Mouse (Mus musculus): Measurements from ENCODE around the gene Cd80. TPM values are rescaled to one million over a fixed set of nuclear protein-coding genes. Genes with fewer than 3 reads are reported as not detected.
A peak's percentile ranks its signal among the peaks of the same experiment; 100 is the strongest.

The Cd80 gene
- total and polyA plus RNA-seq, 3 experiments: 39.5 to 57.8 (median 46.2) TPM

- Histone ChIP-seq H3K4me1 (ENCODE audit: control insufficient read depth in 1 of 2, insufficient read depth in 2 of 2) (peaks cover 25 to 52% of the 10 kb centered on the region in 2 experiments), H3K36me3 (replicated peaks in 1 of 2; ENCODE audit: control insufficient read depth in 1 of 2, insufficient read depth in 1 of 2, low read length in 1 of 2) (no peaks in the 10 kb centered on the region), H3K9ac (ENCODE audit: insufficient read depth, low read depth) (no peak overlapping the region), H3K27me3 (replicated peaks) (no peaks in the 10 kb centered on the region), H3K4me3 (replicated peaks in 1 of 3; ENCODE audit: low read depth in 2 of 3, low read length in 2 of 3, poor library complexity in 1 of 3) (no peak overlapping the region), H3K79me2 (replicated peaks; ENCODE audit: control insufficient read depth, extremely low read depth, insufficient read depth, poor library complexity, severe bottlenecking) (no peaks in the 10 kb centered on the region), H3K4me2 (ENCODE audit: insufficient read depth, low read depth, poor library complexity, severe bottlenecking) (no peak overlapping the region), H3K27ac (ENCODE audit: insufficient read depth, low read depth) (no peak overlapping the region), H3K9me3 (replicated peaks; ENCODE audit: low read length) (no peaks in the 10 kb centered on the region)
- peak; percentile 92 for TF ChIP-seq MAFK (IDR thresholded peaks at IDR 0.05; ENCODE audit: insufficient replicate concordance, low read length)
- no peak for TF ChIP-seq USF2 (conservative IDR thresholded peaks at IDR 0.05; ENCODE audit: low read depth, low read length)
- dilution Hi-C loops (cut with MboI; ENCODE audit: extremely low pct_ligation_motif_present, extremely low pct_unique_long_range_greater_than_20kb, low sequenced_read_pairs): no loop called here
- in situ Hi-C loops (cut with MboI; ENCODE audit: low pct_ligation_motif_present, low pct_unique_long_range_greater_than_20kb, low sequenced_read_pairs): no loop called here
- no peak for DNase-seq (ENCODE audit: extremely low read depth)
Observed at GRCm38 (mm10) chr16:38414953-38415352, 40.4 kb upstream of the Cd80 start.

GRCm38 (mm10) chr16:38425374-38425773 lies 30.0 kb upstream of the Cd80 start:
- no peak for DNase-seq (ENCODE audit: extremely low read depth)
- no peak overlapping the region for H3K4me3 ChIP-seq (replicated peaks in 1 of 3; ENCODE audit: low read depth in 2 of 3, low read length in 2 of 3, poor library complexity in 1 of 3)
- H3K36me3 ChIP-seq (replicated peaks in 1 of 2; ENCODE audit: control insufficient read depth in 1 of 2, insufficient read depth in 1 of 2, low read length in 1 of 2): no peaks in the 10 kb centered on the region
- in situ Hi-C loops (cut with MboI; ENCODE audit: low pct_ligation_motif_present, low pct_unique_long_range_greater_than_20kb, low sequenced_read_pairs) (no loop called here), dilution Hi-C loops (cut with MboI; ENCODE audit: extremely low pct_ligation_motif_present, extremely low pct_unique_long_range_greater_than_20kb, low sequenced_read_pairs) (no loop called here)
- H3K4me1 ChIP-seq (ENCODE audit: control insufficient read depth in 1 of 2, insufficient read depth in 2 of 2): peaks cover 0 to 8% of the 10 kb centered on the region in 2 experiments; a peak in 2 of 4 replicates
- no peaks in the 10 kb centered on the region for H3K9me3 ChIP-seq (replicated peaks; ENCODE audit: low read length)
- no peak overlapping the region for H3K27ac ChIP-seq (ENCODE audit: insufficient read depth, low read depth)
- H3K79me2 ChIP-seq (replicated peaks; ENCODE audit: control insufficient read depth, extremely low read depth, insufficient read depth, poor library complexity, severe bottlenecking): no peaks in the 10 kb centered on the region
- no peak overlapping the region for H3K9ac ChIP-seq (ENCODE audit: insufficient read depth, low read depth)
- TF ChIP-seq SIN3A (IDR thresholded peaks at IDR 0.05; ENCODE audit: low read length): no peak
- TF ChIP-seq ZC3H11A (IDR thresholded peaks at IDR 0.05; ENCODE audit: low read depth, low read length): no peak
- TF ChIP-seq UBTF (IDR thresholded peaks at IDR 0.05; ENCODE audit: low read depth, low read length): no peak
- TF ChIP-seq BHLHE40 (IDR thresholded peaks at IDR 0.05; ENCODE audit: low read depth, low read length): no peak
- no peak for TF ChIP-seq MAFK (IDR thresholded peaks at IDR 0.05; ENCODE audit: insufficient replicate concordance, low read length)
- TF ChIP-seq NELFE (IDR thresholded peaks at IDR 0.05; ENCODE audit: low read depth, low read length): no peak
- no peak for TF ChIP-seq USF2 (conservative IDR thresholded peaks at IDR 0.05; ENCODE audit: low read depth, low read length)
- no peak for TF ChIP-seq ZMIZ1 (IDR thresholded peaks at IDR 0.05; ENCODE audit: low read depth, low read length)
- TF ChIP-seq SMC3 (IDR thresholded peaks at IDR 0.05; ENCODE audit: low read depth, low read length): no peak
- TF ChIP-seq ZKSCAN1 (IDR thresholded peaks at IDR 0.05; ENCODE audit: borderline replicate concordance, low read depth, low read length): no peak
- no peak for TF ChIP-seq ELF1 (IDR thresholded peaks at IDR 0.05; ENCODE audit: low read depth, low read length)
- no peak for TF ChIP-seq GABPA (IDR thresholded peaks at IDR 0.05; ENCODE audit: insufficient replicate concordance, low read depth, low read length)
- TF ChIP-seq MAZ (IDR thresholded peaks at IDR 0.05; ENCODE audit: low read depth, low read length): no peak
- no peak for TF ChIP-seq CHD2 (IDR thresholded peaks at IDR 0.05; ENCODE audit: low read length)
- no peak overlapping the region for H3K4me2 ChIP-seq (ENCODE audit: insufficient read depth, low read depth, poor library complexity, severe bottlenecking)
- H3K27me3 ChIP-seq (replicated peaks): no peaks in the 10 kb centered on the region

- Histone ChIP-seq H3K36me3 (replicated peaks in 1 of 2; ENCODE audit: control insufficient read depth in 1 of 2, insufficient read depth in 1 of 2, low read length in 1 of 2) (no peaks in the 10 kb centered on the region), H3K27ac (ENCODE audit: insufficient read depth, low read depth) (no peak overlapping the region), H3K4me2 (ENCODE audit: insufficient read depth, low read depth, poor library complexity, severe bottlenecking) (no peak overlapping the region), H3K4me3 (replicated peaks in 1 of 3; ENCODE audit: low read depth in 2 of 3, low read length in 2 of 3, poor library complexity in 1 of 3) (no peak overlapping the region), H3K4me1 (ENCODE audit: control insufficient read depth in 1 of 2, insufficient read depth in 2 of 2) (peaks cover 2 to 12% of the 10 kb centered on the region in 2 experiments; a peak in 3 of 4 replicates), H3K27me3 (replicated peaks) (no peaks in the 10 kb centered on the region), H3K9me3 (replicated peaks; ENCODE audit: low read length) (no peaks in the 10 kb centered on the region), H3K79me2 (replicated peaks; ENCODE audit: control insufficient read depth, extremely low read depth, insufficient read depth, poor library complexity, severe bottlenecking) (no peaks in the 10 kb centered on the region), H3K9ac (ENCODE audit: insufficient read depth, low read depth) (no peak overlapping the region)
- peak; percentile 24; the same call in 1 of the 2 replicates for TF ChIP-seq EP300 (IDR thresholded peaks at IDR 0.05; ENCODE audit: low read length)
- TF ChIP-seq RCOR1 (conservative IDR thresholded peaks at IDR 0.05; ENCODE audit: low read depth, low read length): no peak
- TF ChIP-seq NELFE (IDR thresholded peaks at IDR 0.05; ENCODE audit: low read depth, low read length): no peak
- no peak for TF ChIP-seq ZKSCAN1 (IDR thresholded peaks at IDR 0.05; ENCODE audit: borderline replicate concordance, low read depth, low read length)
- no peak for TF ChIP-seq USF2 (conservative IDR thresholded peaks at IDR 0.05; ENCODE audit: low read depth, low read length)
- TF ChIP-seq IRF4 (IDR thresholded peaks at IDR 0.05; ENCODE audit: low read depth, low read length): peak; percentile 9; the same call in 1 of the 2 replicates
- TF ChIP-seq RAD21 (IDR thresholded peaks at IDR 0.05; ENCODE audit: low read depth, low read length): no peak
- TF ChIP-seq TCF12 (IDR thresholded peaks at IDR 0.05; ENCODE audit: low read depth, low read length): no peak
- TF ChIP-seq USF1 (IDR thresholded peaks at IDR 0.05; ENCODE audit: low read depth, low read length): no peak
- TF ChIP-seq ZNF384 (IDR thresholded peaks at IDR 0.05; ENCODE audit: low read depth, low read length): peak; percentile 94
- no peak for TF ChIP-seq MEF2A (IDR thresholded peaks at IDR 0.05; ENCODE audit: borderline replicate concordance, low read depth, low read length)
- TF ChIP-seq POLR2AphosphoS2 (IDR thresholded peaks at IDR 0.05; ENCODE audit: low read depth, low read length): no peak
- dilution Hi-C loops (cut with MboI; ENCODE audit: extremely low pct_ligation_motif_present, extremely low pct_unique_long_range_greater_than_20kb, low sequenced_read_pairs): no loop called here
- in situ Hi-C loops (cut with MboI; ENCODE audit: low pct_ligation_motif_present, low pct_unique_long_range_greater_than_20kb, low sequenced_read_pairs): no loop called here
- no peak for DNase-seq (ENCODE audit: extremely low read depth)
Observed at GRCm38 (mm10) chr16:38425799-38426198, 29.6 kb upstream of the Cd80 start.
